Mouse (Mus musculus) neural tube, embryonic 12.5 days (tissue): ENCODE results near the gene Prmt8. TPM values are rescaled to one million over a fixed set of nuclear protein-coding genes. Genes with fewer than 3 reads are reported as not detected.

Source experiments
- ATAC-seq: fragments of 200-750 bp; cut with Nextera tagmentation; 2 replicates; pipeline ENCODE4 v1.8.0; 2017; ENCODE audit warnings: low read depth, mild to moderate bottlenecking, moderate TSS enrichment, moderate library complexity; ENCODE audit not compliant: low FRiP score
- H3K27ac ChIP-seq: fragments of 300-500 bp; sonication (generic); 2 replicates; pipeline ENCODE4 v1.5.1; 2016
- H3K27me3 ChIP-seq: fragments of 300-500 bp; sonication (generic); replicated peaks from 2 replicates; pipeline ENCODE4 v1.6.1; 2016; ENCODE audit warnings: mild to moderate bottlenecking
- H3K36me3 ChIP-seq: fragments of 300-500 bp; sonication (generic); 2 replicates; pipeline ENCODE4 v1.6.1; 2016; ENCODE audit warnings: mild to moderate bottlenecking
- H3K4me1 ChIP-seq: fragments of 300-500 bp; sonication (generic); 2 replicates; pipeline ENCODE4 v1.6.1; 2016
- H3K4me2 ChIP-seq: fragments of 300-500 bp; sonication (generic); replicated peaks from 2 replicates; pipeline ENCODE4 v1.6.1; 2016; ENCODE audit warnings: mild to moderate bottlenecking
- H3K4me3 ChIP-seq: fragments of 300-500 bp; sonication (generic); 2 replicates; pipeline ENCODE4 v1.5.1; 2016
- H3K9ac ChIP-seq: fragments of 300-500 bp; sonication (generic); 2 replicates; pipeline ENCODE4 v1.6.1; 2016; ENCODE audit warnings: mild to moderate bottlenecking
- H3K9me3 ChIP-seq: fragments of 300-500 bp; sonication (generic); 2 replicates; pipeline ENCODE4 v1.6.1; 2016; ENCODE audit warnings: mild to moderate bottlenecking
- WGBS: fragments of 180-500 bp; shearing (Covaris S2); methylation state at CpG from one replicate; pipeline ENCODE4 v1.1.7; 2016; 5-methylcytosine and 5-hydroxymethylcytosine counted together
- microRNA-seq: library from miRNA; unstranded; fragments of <30 nt; microRNA quantifications from one replicate; pipeline ENCODE4, GENCODE M21; 2017
- polyA plus RNA-seq: library from polyadenylated mRNA; unstranded; fragments of >200 nt; fragmentation: Nextera tagmentation; extraction: Ambion mirVana; gene quantifications from 2 replicates; pipeline ENCODE4 v1.2.1, GENCODE M21; 2016

The Prmt8 gene
- polyA plus RNA-seq, 1 experiment from 2014 or later, result 44.9 TPM

DNA sequence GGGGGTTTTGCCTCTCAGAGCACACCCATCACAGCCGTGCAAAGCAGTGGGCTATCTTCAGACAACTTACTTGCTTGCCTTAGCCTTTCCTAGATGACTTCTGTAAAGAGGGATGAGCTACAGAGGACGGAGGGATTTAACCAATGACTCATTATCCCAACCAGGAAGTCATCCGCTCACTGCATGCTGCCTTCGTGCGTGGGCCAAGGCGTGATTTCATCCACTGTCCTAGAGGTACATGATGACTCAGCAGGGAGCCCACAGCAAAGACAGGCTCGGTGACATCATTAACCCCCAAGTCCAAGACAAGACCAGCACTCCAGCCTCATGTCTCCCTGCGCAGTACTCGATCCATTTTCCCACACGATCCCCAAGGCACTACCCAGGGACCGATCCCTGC is 112.1 kb downstream of the Prmt8 start:
- H3K4me2 ChIP-seq, result no peak overlapping the region
- H3K4me1 ChIP-seq, result no peaks in the 10 kb centered on the region
- no peaks in the 10 kb centered on the region for H3K36me3 ChIP-seq
- no peak overlapping the region for H3K9ac ChIP-seq
- ATAC-seq, result no peak
- no peaks in the 10 kb centered on the region for H3K27me3 ChIP-seq
- no peak overlapping the region for H3K4me3 ChIP-seq
- H3K27ac ChIP-seq, result no peak overlapping the region
- WGBS, result 92% methylated on average over 11 of the region's 11 CpGs
- H3K9me3 ChIP-seq, result 0 out of 2 replicates have a peak, but pooled peaks cover 10% of the 10 kb centered on the region

- no peak overlapping the region for H3K9ac ChIP-seq
- WGBS, result 19% methylated on average over 4 of the region's 4 CpGs
- no peak overlapping the region for H3K27ac ChIP-seq
- no peaks in the 10 kb centered on the region for H3K4me1 ChIP-seq
- H3K4me3 ChIP-seq, result no peak overlapping the region
- 0 out of 2 replicates have a peak, but pooled peaks cover 10% of the 10 kb centered on the region for H3K9me3 ChIP-seq
- H3K4me2 ChIP-seq, result no peak overlapping the region
- H3K36me3 ChIP-seq, result no peaks in the 10 kb centered on the region
- no peak for ATAC-seq
- no peaks in the 10 kb centered on the region for H3K27me3 ChIP-seq
These were observed 113.3 kb downstream of the Prmt8 start for GRCm38 (mm10) chr6:127655988-127656387.

DNA sequence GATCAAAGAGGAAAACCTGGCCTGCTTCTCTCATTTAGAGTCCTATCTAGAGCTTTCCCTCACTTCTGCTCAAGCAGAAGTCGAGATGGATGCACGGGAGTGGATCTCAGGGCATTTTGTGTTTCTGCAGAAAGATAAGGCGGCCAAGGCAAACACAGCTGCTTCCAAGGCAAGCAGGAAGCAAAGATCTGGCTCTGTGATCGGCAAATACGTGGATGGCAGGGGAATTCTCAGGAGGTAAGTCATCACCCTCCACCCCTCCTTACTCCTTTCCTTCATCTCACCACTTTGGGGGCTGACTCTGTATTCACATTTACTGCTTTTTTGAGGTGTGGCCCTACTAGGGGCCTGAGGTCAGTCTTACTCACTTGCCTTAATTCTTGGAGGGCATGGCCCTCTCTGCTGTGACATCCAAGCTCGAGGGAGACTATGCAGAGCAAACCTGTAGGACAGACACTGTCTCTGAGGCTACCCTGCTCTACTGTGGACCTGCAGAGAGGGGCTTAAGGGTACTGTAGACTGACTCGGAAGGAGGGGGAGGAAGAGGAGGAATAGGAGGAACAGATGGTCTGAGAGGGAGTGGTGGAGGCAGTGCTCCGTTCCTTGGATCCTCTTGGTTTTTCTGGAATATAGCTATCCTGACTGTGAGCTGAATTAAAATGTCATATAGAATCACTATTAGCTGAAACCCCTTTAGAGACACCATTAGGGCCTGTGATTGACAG is 128.0 kb downstream of the Prmt8 start:
- no peaks in the 10 kb centered on the region for H3K9me3 ChIP-seq
- H3K4me3 ChIP-seq, result no peak overlapping the region
- H3K36me3 ChIP-seq, result no peaks in the 10 kb centered on the region
- 71% methylated on average over 8 of the region's 8 CpGs for WGBS
- no peak for ATAC-seq
- H3K27me3 ChIP-seq, result no peaks in the 10 kb centered on the region
- H3K27ac ChIP-seq, result no peak overlapping the region
- no peak overlapping the region for H3K9ac ChIP-seq
- no peak overlapping the region for H3K4me2 ChIP-seq
- H3K4me1 ChIP-seq, result no peaks in the 10 kb centered on the region

Small RNA genes within 50 kb of the gene (microRNA-seq; reads per million reads assigned to microRNA genes)
- not detected for gene Mir7233

Other genes with a start within 250 kb of the Prmt8 start
- gene Cracr2a, start 208.1 kb downstream of the Prmt8 start, polyA plus RNA-seq, result 0.81 and 1.3 TPM in 2 replicates
- 19.5 and 22.1 TPM in 2 replicates for gene Tspan11, start 118.1 kb upstream of the Prmt8 start, polyA plus RNA-seq